Mouse (Mus musculus): ENCODE measurements at regions not wholly inside any gene's neighbourhood (a gene's known extent, or its start where the extent isn't known, plus 50 kb on each side); places are given as distances from the start of the nearest gene placed in this dataset.

- H3K9me3 ChIP-seq (ENCODE audit: control insufficient read depth, low read length), result no peaks in the 10 kb centered on the region
- H3K9ac ChIP-seq (ENCODE audit: low read depth, low read length, severe bottlenecking), result no peak overlapping the region
- H3K4me3 ChIP-seq (replicated peaks; ENCODE audit: low read length), result no peak overlapping the region
- no peaks in the 10 kb centered on the region for H3K36me3 ChIP-seq (ENCODE audit: control insufficient read depth, insufficient read depth, low read length)
- TF ChIP-seq POLR2A (IDR thresholded peaks at IDR 0.05; ENCODE audit: borderline replicate concordance, extremely low read depth, insufficient read depth, insufficient read length), result no peak
- DNase-seq (ENCODE audit: low spot score) (peak; percentile 47), ATAC-seq (ENCODE audit: low FRiP score, low read depth) (no peak)
- no peaks in the 10 kb centered on the region; the same call in 1 of the 2 replicates for H3K27me3 ChIP-seq (ENCODE audit: control insufficient read depth, insufficient read depth, low read length)
- no peak overlapping the region for H3K27ac ChIP-seq (replicated peaks; ENCODE audit: low read depth, low read length)
- no peak overlapping the region for H3K4me2 ChIP-seq (replicated peaks; ENCODE audit: low read depth, low read length, severe bottlenecking)
- WGBS, result 21% methylated on average over 1 of the region's 1 CpGs
- no peaks in the 10 kb centered on the region for H3K4me1 ChIP-seq (ENCODE audit: control insufficient read depth, insufficient read depth, low read length)
Measured at GRCm38 (mm10) chrX:106766812-106767211, 73.6 kb downstream of the Rtl3 start.

Data from limb, embryonic 14.5 days (tissue).